Mouse (Mus musculus) layer of hippocampus, adult 2 months (tissue): ENCODE measurements at regions not wholly inside any gene's neighbourhood (a gene's known extent, or its start where the extent isn't known, plus 50 kb on each side); places are given as distances from the start of the nearest gene placed in this dataset.
"Not testable (repeated sequence)": the region's sequence is repeated elsewhere in the genome, so short reads cannot be mapped to it uniquely, and the experiment has no call there.

Experiments used
- DNase-seq, 2 experiments: peaks; one replicate each; pipeline ENCODE4 v3.0.0; 2022; ENCODE audit warnings: low spot score in 2 of 2
- H3K27ac ChIP-seq: fragments of 200-600 bp; 2 replicates; pipeline ENCODE4 v1.8.1; 2022
- H3K4me3 ChIP-seq: fragments of 200-600 bp; 2 replicates; pipeline ENCODE4 v1.8.1; 2022; ENCODE audit warnings: mild to moderate bottlenecking
- CTCF ChIP-seq: fragments of 200-600 bp; conservative IDR thresholded peaks from 2 replicates; pipeline ENCODE4 v1.8.1; 2022; ENCODE audit warnings: antibody characterized with exemption, mild to moderate bottlenecking, moderate library complexity

DNA sequence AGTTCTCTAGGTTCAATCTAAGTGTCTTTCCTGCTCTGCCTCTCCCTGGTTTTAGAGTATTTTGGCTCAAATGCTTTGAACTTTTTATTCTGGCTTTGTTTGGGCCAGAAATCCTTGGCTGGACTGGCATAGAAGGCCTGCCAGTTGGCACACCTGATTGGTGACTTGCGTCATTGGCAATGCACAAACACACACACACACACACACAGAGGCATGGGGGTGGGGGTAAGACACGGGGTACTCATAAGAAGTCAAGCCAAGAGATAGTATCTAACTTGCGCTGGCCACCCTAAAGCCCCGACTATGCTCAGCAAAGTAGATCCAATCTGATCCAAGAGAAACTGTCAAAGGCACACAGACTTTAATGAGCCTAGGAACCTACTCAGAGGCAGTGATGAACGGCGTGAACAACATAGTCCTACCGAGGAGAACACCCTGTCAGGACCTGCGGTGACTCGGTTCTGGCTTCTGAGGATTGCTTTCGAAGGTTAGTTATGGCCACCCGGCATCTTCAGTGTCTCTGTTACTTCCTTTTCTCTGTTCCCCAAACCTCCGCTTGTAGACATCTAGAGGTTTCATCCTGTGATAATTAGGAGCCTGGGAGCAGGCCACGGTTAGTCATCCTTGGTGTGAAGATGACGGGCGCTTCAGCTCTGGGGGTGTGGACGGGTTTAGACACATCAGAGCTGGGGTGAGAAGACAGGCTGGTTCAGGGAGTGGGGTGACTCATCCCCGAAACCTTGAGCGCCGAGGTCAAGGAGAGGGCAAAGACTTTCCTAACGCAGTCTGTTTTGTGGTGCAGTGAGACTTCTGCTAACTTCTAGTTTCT, 92.7 kb upstream of the Dlg1 start:
- H3K4me3 ChIP-seq, result no peak overlapping the region; the same call in 1 of the 2 replicates
- no peak for TF ChIP-seq CTCF
- DNase-seq, result no peak
- H3K27ac ChIP-seq, result no peak overlapping the region

- not testable (repeated sequence) for H3K4me3 ChIP-seq, DNase-seq, H3K27ac ChIP-seq
Observed at GRCm38 (mm10) chr16:31573833-31574232, 89.4 kb upstream of the Dlg1 start.

- H3K4me3 ChIP-seq, DNase-seq, H3K27ac ChIP-seq: not testable (repeated sequence)
Observed at GRCm38 (mm10) chr16:31575646-31576045, 87.6 kb upstream of the Dlg1 start.

- DNase-seq, result no peak
- Histone ChIP-seq H3K4me3 (no peak overlapping the region), H3K27ac (no peak overlapping the region)
- TF ChIP-seq CTCF, result no peak
Observed at GRCm38 (mm10) chr16:31576422-31576821, 86.8 kb upstream of the Dlg1 start.

GRCm38 (mm10) chr16:31577347-31577746, 85.9 kb upstream of the Dlg1 start:
- no peak for DNase-seq
- no peak for TF ChIP-seq CTCF
- H3K27ac ChIP-seq, result no peak overlapping the region
- H3K4me3 ChIP-seq, result no peak overlapping the region

DNA sequence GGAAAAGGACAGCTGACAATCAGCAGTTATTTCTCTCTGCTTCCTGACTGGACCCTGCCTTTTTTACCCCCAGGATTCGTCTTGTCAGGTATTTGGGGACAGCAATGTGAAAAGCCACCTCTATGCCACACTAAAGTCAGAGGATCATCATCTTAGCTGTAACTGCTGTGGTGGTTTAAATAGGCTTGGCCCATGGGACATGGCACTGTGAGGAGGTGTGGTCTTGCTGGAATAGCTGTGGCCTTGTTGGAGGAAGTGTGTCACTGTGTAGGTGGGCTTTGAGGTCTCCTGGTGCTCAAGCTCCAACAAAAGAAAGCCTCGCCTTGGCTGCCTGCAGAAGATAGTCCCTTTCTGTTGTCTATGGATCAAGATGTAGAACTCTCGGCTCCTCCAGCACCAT, 83.9 kb upstream of the Dlg1 start:
- Histone ChIP-seq H3K4me3 (no peak overlapping the region), H3K27ac (no peak overlapping the region)
- no peak for DNase-seq
- no peak for TF ChIP-seq CTCF

GRCm38 (mm10) chr16:31580779-31581178, 82.5 kb upstream of the Dlg1 start:
- no peak for TF ChIP-seq CTCF
- no peak overlapping the region for H3K4me3 ChIP-seq
- no peak for DNase-seq
- peak overlapping the region; percentile 51; the same call in 1 of the 2 replicates for H3K27ac ChIP-seq

DNA sequence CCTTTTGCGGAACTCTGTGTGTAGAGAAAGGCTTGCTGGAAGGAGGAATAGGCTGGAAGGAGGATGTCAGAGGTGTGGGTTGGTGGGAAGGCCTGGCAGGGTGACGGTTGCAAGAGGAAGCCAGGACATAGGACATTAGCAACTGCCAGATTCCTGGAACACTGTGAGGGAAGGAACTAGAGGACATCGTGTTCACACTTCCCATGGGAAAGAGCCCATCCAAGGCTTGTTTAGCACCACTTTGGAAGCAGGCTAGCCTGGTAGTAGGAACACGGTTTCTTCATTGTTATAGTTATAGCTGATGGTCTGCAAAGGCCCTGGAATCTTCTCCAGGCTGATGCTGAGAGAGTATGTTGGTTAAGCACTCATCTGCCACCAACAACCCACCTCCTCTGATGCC, 80.4 kb upstream of the Dlg1 start:
- no peak for TF ChIP-seq CTCF
- Histone ChIP-seq H3K27ac (no peak overlapping the region), H3K4me3 (no peak overlapping the region)
- DNase-seq, result no peak

- H3K4me3 ChIP-seq, result no peak overlapping the region
- peak overlapping the region; percentile 16; the same call in 1 of the 2 replicates for H3K27ac ChIP-seq
- peak in 1 of 2 experiments; percentile 53 for DNase-seq
- no peak for TF ChIP-seq CTCF
Observed at GRCm38 (mm10) chr16:31583627-31584026, 79.6 kb upstream of the Dlg1 start.

DNA sequence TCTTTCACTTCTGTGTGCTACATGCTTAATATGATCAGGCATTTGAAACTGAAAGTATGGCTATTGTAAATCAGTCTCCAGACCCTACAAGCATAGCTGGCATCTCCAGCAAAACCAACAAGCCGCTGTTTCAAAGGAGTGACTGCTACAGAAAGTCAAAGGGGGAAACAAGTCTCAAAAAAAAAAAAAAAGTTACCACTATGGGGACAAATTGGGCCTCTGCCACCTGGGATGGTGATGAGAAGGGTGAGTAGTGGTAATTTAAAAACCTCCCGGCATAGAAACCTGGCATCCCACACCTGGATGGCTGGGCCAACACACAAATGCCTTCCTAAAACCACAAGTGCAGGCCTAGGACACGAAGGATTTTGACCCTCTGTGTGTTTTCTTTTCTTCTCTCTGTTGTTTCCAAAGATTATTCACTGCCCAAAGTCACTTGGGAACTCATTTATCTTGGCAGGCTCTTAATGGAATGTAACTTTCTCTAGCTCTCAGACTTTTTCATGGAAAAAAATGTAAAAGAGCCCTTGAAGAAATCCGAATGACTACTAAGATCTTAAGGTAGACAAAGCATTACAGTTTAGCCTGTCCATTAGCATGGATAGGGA, 78.9 kb upstream of the Dlg1 start:
- no peak for TF ChIP-seq CTCF
- DNase-seq, result no peak
- H3K27ac ChIP-seq, result no peak overlapping the region
- no peak overlapping the region for H3K4me3 ChIP-seq

GRCm38 (mm10) chr16:31587036-31587435, 76.2 kb upstream of the Dlg1 start:
- DNase-seq, result no peak
- Histone ChIP-seq H3K4me3 (no peak overlapping the region), H3K27ac (no peak overlapping the region)
- no peak for TF ChIP-seq CTCF

GRCm38 (mm10) chr16:31589576-31589975, 73.7 kb upstream of the Dlg1 start:
- no peak for TF ChIP-seq CTCF
- no peak for DNase-seq
- Histone ChIP-seq H3K27ac (peak overlapping the region; percentile 46; the same call in 1 of the 2 replicates), H3K4me3 (no peak overlapping the region)

DNA sequence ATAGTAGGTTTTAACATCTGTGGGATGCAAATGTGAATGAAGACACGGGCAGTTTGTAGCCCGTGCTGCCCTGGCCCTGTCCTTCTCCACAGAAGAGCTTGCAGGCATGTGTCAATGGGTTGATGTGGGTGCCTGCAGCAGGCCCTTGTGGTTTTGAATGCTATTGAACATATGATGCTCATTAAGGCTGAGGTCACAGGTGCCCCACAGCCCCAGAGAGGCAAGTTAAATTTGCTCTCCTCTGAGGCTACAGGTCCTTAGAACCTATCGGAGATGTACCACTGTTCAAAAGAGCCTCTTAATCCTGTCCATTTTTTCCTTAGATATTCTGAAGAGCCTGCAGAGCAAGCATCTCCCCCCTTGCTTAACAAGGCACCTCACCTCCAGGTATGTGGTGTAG, 71.7 kb upstream of the Dlg1 start:
- TF ChIP-seq CTCF, result no peak
- Histone ChIP-seq H3K27ac (peak overlapping the region; percentile 80), H3K4me3 (no peak overlapping the region)
- no peak for DNase-seq
